Mouse (Mus musculus) midbrain, postnatal 0 days (tissue): ENCODE data around the gene Kcnj9. TPM values are rescaled to one million over a fixed set of nuclear protein-coding genes. Genes with fewer than 3 reads are reported as not detected.

Experiments
- ATAC-seq: fragments of 200-750 bp; cut with Nextera tagmentation; 2 replicates; pipeline ENCODE4 v1.8.0; 2017; ENCODE audit warnings: moderate number of reproducible peaks, mild to moderate bottlenecking, moderate TSS enrichment, moderate library complexity; ENCODE audit not compliant: low FRiP score
- DNase-seq: peaks from one replicate; pipeline ENCODE4 v3.0.0-alpha.2; 2015; ENCODE audit warnings: low spot score
- H3K27ac ChIP-seq: fragments of 300-500 bp; sonication (generic); 2 replicates; pipeline ENCODE4 v1.5.1; 2014; ENCODE audit warnings: low read depth, mild to moderate bottlenecking, low read length, mixed read lengths
- H3K27me3 ChIP-seq: fragments of 300-500 bp; sonication (generic); 2 replicates; pipeline ENCODE4 v1.6.1; 2014; ENCODE audit warnings: low read length, control low read depth, mixed read lengths; ENCODE audit not compliant: insufficient read depth
- H3K36me3 ChIP-seq: fragments of 300-500 bp; sonication (generic); 2 replicates; pipeline ENCODE4 v1.6.1; 2014; ENCODE audit warnings: low read length, control low read depth, mixed read lengths; ENCODE audit not compliant: insufficient read depth
- H3K4me1 ChIP-seq: fragments of 300-500 bp; sonication (generic); 2 replicates; pipeline ENCODE4 v1.6.1; 2014; ENCODE audit warnings: mild to moderate bottlenecking, control low read depth, antibody characterized with exemption, low read length, mixed read lengths; ENCODE audit not compliant: insufficient read depth
- H3K4me2 ChIP-seq: fragments of 300-500 bp; sonication (generic); 2 replicates; pipeline ENCODE4 v1.6.1; 2014; ENCODE audit warnings: low read depth, mild to moderate bottlenecking, low read length, mixed read lengths; ENCODE audit not compliant: poor library complexity, severe bottlenecking
- H3K4me3 ChIP-seq: fragments of 300-500 bp; sonication (generic); 2 replicates; pipeline ENCODE4 v1.5.1; 2014; ENCODE audit warnings: low read depth, mild to moderate bottlenecking, low read length, moderate library complexity
- H3K9ac ChIP-seq: fragments of 300-500 bp; sonication (generic); replicated peaks from 2 replicates; pipeline ENCODE4 v1.6.1; 2014; ENCODE audit warnings: mild to moderate bottlenecking, low read length, moderate library complexity, mixed read lengths; ENCODE audit not compliant: poor library complexity, severe bottlenecking
- H3K9me3 ChIP-seq: fragments of 300-500 bp; sonication (generic); 2 replicates; pipeline ENCODE4 v1.6.1; 2016; ENCODE audit warnings: low read length, control low read depth
- CTCF ChIP-seq: IDR thresholded peaks from 2 replicates; pipeline ENCODE4 v1.5.1; 2016; ENCODE audit warnings: antibody characterized with exemption, mild to moderate bottlenecking
- WGBS: fragments of 180-500 bp; shearing (Covaris S2); extraction: QIAGEN DNeasy Blood & Tissue Kit; methylation state at CpG from one replicate; pipeline ENCODE4 v1.1.7; 2014; 5-methylcytosine and 5-hydroxymethylcytosine counted together
- polyA plus RNA-seq: library from polyadenylated mRNA; unstranded; fragments of >200 nt; fragmentation: Nextera tagmentation; extraction: Ambion mirVana; gene quantifications from 2 replicates; pipeline ENCODE4 v1.2.1, GENCODE M21; 2015
- total RNA-seq: library from RNA; depleted of rRNA; stranded (reverse); fragments of >200 nt; gene quantifications from 2 replicates; pipeline ENCODE4 v1.2.3, GENCODE M21; 2014

The Kcnj9 gene
- total and polyA plus RNA-seq, 2 experiments from 2014 or later: 5.8 to 14.1 TPM

GRCm38 (mm10) chr1:172329616-172330015 is 498 bp upstream of the Kcnj9 start:
- ATAC-seq (0 out of 2 replicates have a peak, but pooled peaks have one; percentile 5), DNase-seq (no peak)
- TF ChIP-seq CTCF: no peak
- peak overlapping the region; percentile 78 for H3K4me2 ChIP-seq
- no peaks in the 10 kb centered on the region for H3K9me3 ChIP-seq
- H3K9ac ChIP-seq: peak overlapping the region; percentile 65
- peak overlapping the region; percentile 73 for H3K27ac ChIP-seq
- WGBS: 56% methylated on average over 6 of the region's 6 CpGs
- no peaks in the 10 kb centered on the region for H3K36me3 ChIP-seq
- H3K4me3 ChIP-seq: peak overlapping the region; percentile 46; the same call in 1 of the 2 replicates
- no peaks in the 10 kb centered on the region for H3K27me3 ChIP-seq
- H3K4me1 ChIP-seq: peaks cover 19% of the 10 kb centered on the region; the same call in 1 of the 2 replicates

DNA sequence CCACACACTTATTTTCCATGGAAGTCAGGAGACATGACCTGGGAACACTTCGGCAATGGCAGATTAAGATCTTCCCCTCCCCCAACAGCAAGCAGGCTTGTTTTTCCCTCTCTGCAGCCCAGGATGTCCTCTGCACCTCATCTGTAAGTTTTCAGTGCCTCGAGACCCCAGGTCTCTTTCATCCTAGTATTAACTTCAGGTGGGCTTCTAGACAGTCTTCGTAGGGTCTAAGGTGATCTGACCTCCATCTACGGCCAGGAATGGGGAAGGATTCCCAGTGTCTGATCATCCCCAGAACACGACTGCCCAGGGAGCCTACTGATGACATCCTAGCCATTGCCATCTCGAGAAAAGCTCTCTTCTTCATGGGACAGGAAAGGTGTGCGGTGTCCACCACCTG is 657 bp downstream of the Kcnj9 start:
- H3K27ac ChIP-seq: no peak overlapping the region
- no peaks in the 10 kb centered on the region for H3K9me3 ChIP-seq
- H3K27me3 ChIP-seq: no peaks in the 10 kb centered on the region
- no peak for DNase-seq
- peaks cover 19% of the 10 kb centered on the region; the same call in 1 of the 2 replicates for H3K4me1 ChIP-seq
- no peaks in the 10 kb centered on the region for H3K36me3 ChIP-seq
- ATAC-seq: no peak
- H3K4me3 ChIP-seq: peak overlapping the region; percentile 46
- peak overlapping the region; percentile 65; the same call in 1 of the 2 replicates for H3K9ac ChIP-seq
- TF ChIP-seq CTCF: no peak
- peak overlapping the region; percentile 78 for H3K4me2 ChIP-seq
- WGBS: 74% methylated on average over 7 of the region's 7 CpGs

DNA sequence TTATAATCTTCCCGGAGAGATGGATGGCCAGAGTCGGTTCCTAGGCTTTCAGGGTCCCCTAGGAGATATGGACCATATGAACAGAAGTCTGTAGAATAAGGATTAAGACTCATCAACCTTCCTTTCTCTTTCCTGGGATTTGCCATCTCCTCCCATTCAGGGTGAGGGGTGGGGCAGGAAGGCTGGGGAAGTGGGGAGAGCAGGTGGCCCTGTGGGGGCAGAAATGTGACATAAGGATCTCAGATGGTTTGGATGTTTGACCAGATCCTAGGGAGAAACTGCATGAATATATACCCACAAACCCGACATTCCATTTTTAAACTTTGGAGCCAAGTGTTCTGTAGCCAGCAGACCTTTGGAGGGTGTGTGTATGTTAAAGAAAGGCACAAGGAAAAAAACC is 1.1 kb downstream of the Kcnj9 start:
- Histone ChIP-seq H3K9me3 (no peaks in the 10 kb centered on the region), H3K36me3 (no peaks in the 10 kb centered on the region), H3K27ac (no peak overlapping the region), H3K9ac (no peak overlapping the region), H3K4me2 (peak overlapping the region; percentile 78), H3K4me1 (peaks cover 19% of the 10 kb centered on the region; the same call in 1 of the 2 replicates), H3K4me3 (no peak overlapping the region), H3K27me3 (no peaks in the 10 kb centered on the region)
- TF ChIP-seq CTCF: no peak
- ATAC-seq (no peak), DNase-seq (no peak)
- WGBS: 86% methylated on average over 3 of the region's 3 CpGs

- DNase-seq (no peak), ATAC-seq (no peak)
- Histone ChIP-seq H3K9me3 (no peaks in the 10 kb centered on the region), H3K9ac (no peak overlapping the region), H3K4me3 (no peak overlapping the region), H3K4me1 (peaks cover 19% of the 10 kb centered on the region; the same call in 1 of the 2 replicates), H3K27me3 (no peaks in the 10 kb centered on the region), H3K36me3 (no peaks in the 10 kb centered on the region), H3K4me2 (0 out of 2 replicates have a peak overlapping the region, but pooled peaks have one; percentile 9), H3K27ac (no peak overlapping the region)
- no peak for TF ChIP-seq CTCF
- WGBS: 91% methylated on average over 16 of the region's 16 CpGs
These were observed 1.7 kb downstream of the Kcnj9 start for GRCm38 (mm10) chr1:172327206-172328001.

DNA sequence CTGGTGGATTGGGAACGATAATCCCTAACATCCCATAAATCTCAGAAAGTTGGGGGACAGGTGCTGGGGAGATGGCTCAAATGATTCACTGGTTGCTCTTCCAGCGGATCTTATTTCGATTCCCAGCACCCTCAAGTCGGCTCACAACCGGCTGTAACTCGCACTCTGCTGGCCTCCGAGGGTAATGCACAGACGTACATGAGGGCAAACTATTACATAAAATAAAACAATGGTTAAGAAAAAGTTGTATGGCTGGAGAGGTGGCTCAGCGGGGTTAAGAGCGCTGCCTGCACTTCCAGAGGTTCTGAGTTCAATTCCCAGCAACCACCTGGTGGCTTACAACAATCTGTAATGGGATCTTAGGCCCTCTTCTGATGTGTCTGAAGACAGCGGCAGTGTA is 2.4 kb downstream of the Kcnj9 start:
- 65% methylated on average over 11 of the region's 11 CpGs for WGBS
- TF ChIP-seq CTCF: peak; percentile 48

More for the DNA sequence above, 2.4 kb downstream of the Kcnj9 start:
- DNase-seq (no peak), ATAC-seq (no peak)
- peak overlapping the region; percentile 51 for H3K9ac ChIP-seq
- H3K27ac ChIP-seq: 0 out of 2 replicates have a peak overlapping the region, but pooled peaks have one; percentile 38
- peaks cover 19% of the 10 kb centered on the region; the same call in 1 of the 2 replicates for H3K4me1 ChIP-seq
- no peaks in the 10 kb centered on the region for H3K27me3 ChIP-seq
- peak overlapping the region; percentile 43 for H3K4me3 ChIP-seq
- peak overlapping the region; percentile 71 for H3K4me2 ChIP-seq
- H3K9me3 ChIP-seq: no peaks in the 10 kb centered on the region
- H3K36me3 ChIP-seq: no peaks in the 10 kb centered on the region
